Mouse (Mus musculus): ENCODE results near the gene Gm37240. TPM values are rescaled to one million over a fixed set of nuclear protein-coding genes. Genes with fewer than 3 reads are reported as not detected.
A peak's percentile ranks its signal among the peaks of the same experiment; 100 is the strongest.
"Not testable (repeated sequence)": the region's sequence is repeated elsewhere in the genome, so short reads cannot be mapped to it uniquely, and the experiment has no call there.

Gene Gm37240
- polyA plus RNA-seq, 1 experiment from 2014 or later: 18.1 TPM

- TF ChIP-seq CTCF (IDR thresholded peaks at IDR 0.05; ENCODE audit: low read depth): peak; percentile 30
- no peak for TF ChIP-seq EP300 (optimal IDR thresholded peaks at IDR 0.05)
- no peak for ATAC-seq (ENCODE audit: low FRiP score, low TSS enrichment)
Measured at GRCm38 (mm10) chr3:84658017-84658416, 1229.3 kb downstream of the Gm37240 start.

GRCm38 (mm10) chr3:84657240-84657639 lies 1230.1 kb downstream of the Gm37240 start:
- Histone ChIP-seq H3K27ac (replicated peaks) (peak overlapping the region; percentile 73), H3K36me3 (ENCODE audit: control insufficient read depth, insufficient read depth, low read length) (no peaks in the 10 kb centered on the region), H3K4me3 (ENCODE audit: low read depth, low read length) (no peak overlapping the region), H3K9ac (ENCODE audit: low read length) (no peak overlapping the region), H3K4me1 (replicated peaks; ENCODE audit: control insufficient read depth, insufficient read depth) (peaks cover 10% of the 10 kb centered on the region), H3K27me3 (ENCODE audit: control insufficient read depth, insufficient read depth, low read length) (no peaks in the 10 kb centered on the region), H3K4me2 (replicated peaks; ENCODE audit: low read depth) (no peak overlapping the region), H3K9me3 (ENCODE audit: control insufficient read depth, low read length) (no peaks in the 10 kb centered on the region)
- DNase-seq (ENCODE audit: low spot score): peak; percentile 66
- WGBS: 42% methylated on average over 6 of the region's 6 CpGs
- ATAC-seq (ENCODE audit: low FRiP score, low TSS enrichment): peak; percentile 73
- TF ChIP-seq CTCF (IDR thresholded peaks at IDR 0.05; ENCODE audit: low read depth) (no peak), EP300 (optimal IDR thresholded peaks at IDR 0.05) (no peak)

More at GRCm38 (mm10) chr3:84658017-84658416, 1229.3 kb downstream of the Gm37240 start:
- Histone ChIP-seq H3K9ac (ENCODE audit: low read length) (no peak overlapping the region), H3K9me3 (ENCODE audit: control insufficient read depth, low read length) (no peaks in the 10 kb centered on the region), H3K4me1 (replicated peaks; ENCODE audit: control insufficient read depth, insufficient read depth) (peaks cover 10% of the 10 kb centered on the region), H3K36me3 (ENCODE audit: control insufficient read depth, insufficient read depth, low read length) (no peaks in the 10 kb centered on the region), H3K4me3 (ENCODE audit: low read depth, low read length) (no peak overlapping the region), H3K27me3 (ENCODE audit: control insufficient read depth, insufficient read depth, low read length) (no peaks in the 10 kb centered on the region), H3K4me2 (replicated peaks; ENCODE audit: low read depth) (no peak overlapping the region), H3K27ac (replicated peaks) (no peak overlapping the region)
- WGBS: 83% methylated on average over 7 of the region's 7 CpGs
- no peak for DNase-seq (ENCODE audit: low spot score)

- H3K9ac ChIP-seq (ENCODE audit: low read length); H3K27me3 ChIP-seq (ENCODE audit: control insufficient read depth, insufficient read depth, low read length); H3K27ac ChIP-seq (replicated peaks); H3K9me3 ChIP-seq (ENCODE audit: control insufficient read depth, low read length); DNase-seq (ENCODE audit: low spot score); H3K4me2 ChIP-seq (replicated peaks; ENCODE audit: low read depth); H3K4me3 ChIP-seq (ENCODE audit: low read depth, low read length); H3K36me3 ChIP-seq (ENCODE audit: control insufficient read depth, insufficient read depth, low read length); ATAC-seq (ENCODE audit: low FRiP score, low TSS enrichment): not testable (repeated sequence)
- WGBS: 65% methylated on average over 2 of the region's 2 CpGs
- H3K4me1 ChIP-seq (replicated peaks; ENCODE audit: control insufficient read depth, insufficient read depth): peaks cover 10% of the 10 kb centered on the region
- TF ChIP-seq CTCF (IDR thresholded peaks at IDR 0.05; ENCODE audit: low read depth): peak; percentile 26; the same call in 1 of the 2 replicates
Measured at GRCm38 (mm10) chr3:84655785-84656150, 1231.5 kb downstream of the Gm37240 start.

GRCm38 (mm10) chr3:84654900-84655784 lies 1232.2 kb downstream of the Gm37240 start:
- H3K4me3 ChIP-seq (ENCODE audit: low read depth, low read length): no peak overlapping the region
- H3K4me2 ChIP-seq (replicated peaks; ENCODE audit: low read depth): peak overlapping the region; percentile 46; the same call in 1 of the 2 replicates
- peak overlapping the region; percentile 78 for H3K27ac ChIP-seq (replicated peaks)

GRCm38 (mm10) chr3:84654246-84654826 lies 1233.0 kb downstream of the Gm37240 start:
- H3K27ac ChIP-seq (replicated peaks): peak overlapping the region; percentile 78
- peak overlapping the region; percentile 19; the same call in 1 of the 2 replicates for H3K4me3 ChIP-seq (ENCODE audit: low read depth, low read length)
- peaks cover 10% of the 10 kb centered on the region for H3K4me1 ChIP-seq (replicated peaks; ENCODE audit: control insufficient read depth, insufficient read depth)
- no peaks in the 10 kb centered on the region for H3K27me3 ChIP-seq (ENCODE audit: control insufficient read depth, insufficient read depth, low read length)
- H3K4me2 ChIP-seq (replicated peaks; ENCODE audit: low read depth): peak overlapping the region; percentile 46
- 16% methylated on average over 12 of the region's 12 CpGs for WGBS
- ATAC-seq (ENCODE audit: low FRiP score, low TSS enrichment) (peak; percentile 62), DNase-seq (ENCODE audit: low spot score) (peak; percentile 72)
- no peaks in the 10 kb centered on the region for H3K36me3 ChIP-seq (ENCODE audit: control insufficient read depth, insufficient read depth, low read length)
- TF ChIP-seq CTCF (IDR thresholded peaks at IDR 0.05; ENCODE audit: low read depth) (no peak), EP300 (optimal IDR thresholded peaks at IDR 0.05) (no peak)
- H3K9ac ChIP-seq (ENCODE audit: low read length): no peak overlapping the region
- no peaks in the 10 kb centered on the region for H3K9me3 ChIP-seq (ENCODE audit: control insufficient read depth, low read length)

More at GRCm38 (mm10) chr3:84654900-84655784, 1232.2 kb downstream of the Gm37240 start:
- H3K4me1 ChIP-seq (replicated peaks; ENCODE audit: control insufficient read depth, insufficient read depth): peaks cover 10% of the 10 kb centered on the region
- no peaks in the 10 kb centered on the region for H3K27me3 ChIP-seq (ENCODE audit: control insufficient read depth, insufficient read depth, low read length)
- TF ChIP-seq CTCF (IDR thresholded peaks at IDR 0.05; ENCODE audit: low read depth): peak; percentile 40
- TF ChIP-seq EP300 (optimal IDR thresholded peaks at IDR 0.05): no peak
- no peaks in the 10 kb centered on the region for H3K9me3 ChIP-seq (ENCODE audit: control insufficient read depth, low read length)
- H3K9ac ChIP-seq (ENCODE audit: low read length): no peak overlapping the region
- ATAC-seq (ENCODE audit: low FRiP score, low TSS enrichment): peak; percentile 22; the same call in 1 of the 2 replicates
- 12% methylated on average over 16 of the region's 16 CpGs for WGBS
- peak; percentile 32 for DNase-seq (ENCODE audit: low spot score)
- no peaks in the 10 kb centered on the region for H3K36me3 ChIP-seq (ENCODE audit: control insufficient read depth, insufficient read depth, low read length)
